8 mouse cellular contexts compared by ENCODE assay signal in the genomic region with DNA sequence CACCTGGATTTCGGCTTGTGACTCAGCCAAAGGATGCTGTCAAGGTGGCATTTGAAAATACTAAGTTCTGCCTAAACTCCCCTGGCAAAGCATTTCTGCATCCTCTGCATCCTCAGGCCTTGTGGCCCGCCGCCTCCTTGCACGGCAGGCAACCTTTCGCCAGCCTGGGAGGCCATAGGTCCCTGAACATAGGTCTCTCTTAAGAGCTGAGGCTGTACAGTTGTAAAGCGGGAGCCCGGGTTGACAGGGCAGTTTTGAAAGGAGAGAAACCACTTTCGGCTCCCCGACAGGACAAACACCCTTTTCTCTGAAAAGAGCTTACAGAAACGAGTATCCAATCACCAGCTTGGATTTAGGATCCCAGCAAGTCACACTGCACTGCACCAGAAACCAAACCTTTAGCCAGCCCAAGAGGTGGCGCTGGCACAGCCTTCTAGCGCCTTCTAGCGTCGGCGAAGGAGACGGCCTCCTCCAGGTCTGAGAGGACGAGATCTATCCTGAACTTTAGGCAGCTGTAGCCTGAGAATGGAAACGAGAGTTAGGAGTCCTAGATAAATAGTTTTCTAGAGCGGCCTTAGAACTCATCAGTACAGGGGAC. TPM values are rescaled to one million over a fixed set of nuclear protein-coding genes. Genes with fewer than 3 reads are reported as not detected.
DNase-seq lines count a peak whose midpoint lies in the region; ATAC-seq and TF ChIP-seq lines count a peak whose summit lies in the region.

No protein-coding gene starts in this region.

- H3K9me3 ChIP-seq in forebrain, embryonic 14.5 days (replicated peaks; ENCODE audit: control insufficient read depth, low read length): no peaks in the 10 kb centered on the region
- H3K9me3 ChIP-seq in liver, postnatal 0 days (ENCODE audit: low read length): no peaks in the 10 kb centered on the region
- no peaks in the 10 kb centered on the region for H3K9me3 ChIP-seq in neural tube, embryonic 14.5 days (ENCODE audit: control insufficient read depth, low read length)

- no peak overlapping the region for H3K4me3 ChIP-seq in forebrain, embryonic 14.5 days (ENCODE audit: low read depth, low read length)
- no peak overlapping the region for H3K4me3 ChIP-seq in liver, postnatal 0 days (ENCODE audit: low read depth, low read length)
- H3K4me3 ChIP-seq in neural tube, embryonic 14.5 days (ENCODE audit: low read depth, low read length): peak overlapping the region; percentile 12; the same call in 1 of the 2 replicates

- ATAC-seq in forebrain, embryonic 14.5 days: peak; percentile 96
- peak; percentile 87 for ATAC-seq in liver, postnatal 0 days
- peak; percentile 93 for ATAC-seq in neural tube, embryonic 14.5 days (ENCODE audit: low read depth)

- peak overlapping the region; percentile 50 for H3K4me2 ChIP-seq in forebrain, embryonic 14.5 days (ENCODE audit: low read length)
- peak overlapping the region; percentile 28; the same call in 1 of the 2 replicates for H3K4me2 ChIP-seq in liver, postnatal 0 days (ENCODE audit: low read depth, low read length)
- peak overlapping the region; percentile 45 for H3K4me2 ChIP-seq in neural tube, embryonic 14.5 days (ENCODE audit: low read depth, low read length)

- peak overlapping the region; percentile 43; the same call in 1 of the 2 replicates for H3K9ac ChIP-seq in forebrain, embryonic 14.5 days (ENCODE audit: low read length)
- no peak overlapping the region for H3K9ac ChIP-seq in liver, postnatal 0 days (replicated peaks)
- H3K9ac ChIP-seq in neural tube, embryonic 14.5 days (replicated peaks; ENCODE audit: low read depth, low read length): peak overlapping the region; percentile 41; the same call in 1 of the 2 replicates

- intact Hi-C loops in heart, postnatal 36 days (cut with DNase I): loop anchor here (1.0 kb wide), 1 partner anchor 126 kb away; no protein-coding TSS in a partner anchor

- H3K27ac ChIP-seq in forebrain, embryonic 14.5 days (ENCODE audit: low read depth, low read length): no peak overlapping the region
- H3K27ac ChIP-seq in liver, postnatal 0 days (ENCODE audit: low read depth): no peak overlapping the region
- no peak overlapping the region for H3K27ac ChIP-seq in neural tube, embryonic 14.5 days (ENCODE audit: low read depth, low read length)

- DNase-seq in MEL-GATA-1-ER (ENCODE audit: extremely low read depth, low read depth): peak; percentile 67
- peak; percentile 75 for DNase-seq in cerebellum, adult 11 months
- peak; percentile 91 for DNase-seq in forebrain, embryonic 14.5 days (ENCODE audit: low spot score)
- peak; percentile 75 to 78 for DNase-seq in heart, postnatal 36 days
- peak; percentile 76 for DNase-seq in layer of hippocampus, adult 11-12 months (ENCODE audit: low spot score)
- peak; percentile 79 for DNase-seq in liver, postnatal 0 days
- DNase-seq in testis, postnatal 14 days (ENCODE audit: low spot score): peak; percentile 42

- TF ChIP-seq EP300 in liver, postnatal 0 days (IDR thresholded peaks at IDR 0.05; ENCODE audit: low read depth): no peak

- H3K4me1 ChIP-seq in forebrain, embryonic 14.5 days (ENCODE audit: control insufficient read depth, insufficient read depth, low read length): no peaks in the 10 kb centered on the region
- H3K4me1 ChIP-seq in liver, postnatal 0 days (ENCODE audit: insufficient read depth): 0 out of 2 replicates have a peak, but pooled peaks cover 3% of the 10 kb centered on the region
- no peaks in the 10 kb centered on the region for H3K4me1 ChIP-seq in neural tube, embryonic 14.5 days (ENCODE audit: control insufficient read depth, insufficient read depth, low read length)

- H3K36me3 ChIP-seq in forebrain, embryonic 14.5 days (ENCODE audit: control insufficient read depth, insufficient read depth, low read length): no peaks in the 10 kb centered on the region
- H3K36me3 ChIP-seq in liver, postnatal 0 days (replicated peaks; ENCODE audit: insufficient read depth, low read length): no peaks in the 10 kb centered on the region
- H3K36me3 ChIP-seq in neural tube, embryonic 14.5 days (ENCODE audit: control insufficient read depth, insufficient read depth, low read length): no peaks in the 10 kb centered on the region

- TF ChIP-seq CTCF in liver, postnatal 0 days (IDR thresholded peaks at IDR 0.05; ENCODE audit: low read depth): peak; percentile 99

- WGBS in forebrain, embryonic 14.5 days: 6% methylated on average over 19 of the region's 19 CpGs
- 21% methylated on average over 19 of the region's 19 CpGs for WGBS in liver, postnatal 0 days (ENCODE audit: insufficient replicate concordance)
- WGBS in neural tube, embryonic 14.5 days: 9% methylated on average over 19 of the region's 19 CpGs

- H3K27me3 ChIP-seq in forebrain, embryonic 14.5 days (replicated peaks; ENCODE audit: control insufficient read depth, insufficient read depth, low read length): no peaks in the 10 kb centered on the region
- H3K27me3 ChIP-seq in liver, postnatal 0 days (ENCODE audit: insufficient read depth, low read length): no peaks in the 10 kb centered on the region
- H3K27me3 ChIP-seq in neural tube, embryonic 14.5 days (ENCODE audit: control insufficient read depth, insufficient read depth, low read length): no peaks in the 10 kb centered on the region

RNA-seq across cellular contexts. Expression of a gene that starts 50.2 kb away (rescaled TPM):
- polyA plus RNA-seq in forebrain, embryonic 14.5 days (2014; fragmentation: Nextera tagmentation; extraction: Ambion mirVana): 245 and 274 TPM in 2 replicates
- total RNA-seq in heart, postnatal 36 days (2021): 100 to 1,000 TPM in 1 of 2 experiments, 10 to 100 TPM in 1; 98.3 to 181 TPM
- 249 and 270 TPM in 2 replicates for polyA plus RNA-seq in liver, postnatal 0 days (2015; fragmentation: Nextera tagmentation; extraction: Ambion mirVana)
- polyA plus RNA-seq in neural tube, embryonic 14.5 days (2014; fragmentation: Nextera tagmentation; extraction: Ambion mirVana): 205 and 320 TPM in 2 replicates
